Mouse (Mus musculus) spleen, adult 2 months (tissue): ENCODE data around the gene Myo6. TPM values are rescaled to one million over a fixed set of nuclear protein-coding genes. Genes with fewer than 3 reads are reported as not detected.

Source experiments
- DNase-seq, 2 experiments: peaks; one replicate each; pipeline versions ENCODE4 v3.0.0 to v3.0.0-alpha.2; 2012 to 2021; ENCODE audit warnings: low spot score in 2 of 2, low read depth in 1 of 2
- H3K27ac ChIP-seq: fragments of 200-500 bp; 2 replicates; pipeline ENCODE4 v1.5.1; 2012; ENCODE audit warnings: low read length, inconsistent platforms; ENCODE audit not compliant: insufficient read depth
- H3K27me3 ChIP-seq: fragments of 200-500 bp; 2 replicates; pipeline ENCODE4 v1.6.1; 2012; ENCODE audit warnings: mild to moderate bottlenecking, moderate library complexity, low read length, inconsistent platforms; ENCODE audit not compliant: control insufficient read depth, insufficient read depth
- H3K36me3 ChIP-seq: fragments of 200-500 bp; 2 replicates; pipeline ENCODE4 v1.6.1; 2012; ENCODE audit warnings: mild to moderate bottlenecking, low read length, inconsistent platforms; ENCODE audit not compliant: control insufficient read depth, insufficient read depth
- H3K4me1 ChIP-seq: fragments of 200-500 bp; 2 replicates; pipeline ENCODE4 v1.6.1; 2011; ENCODE audit warnings: inconsistent platforms; ENCODE audit not compliant: control insufficient read depth, insufficient read depth, insufficient read length
- H3K4me3 ChIP-seq: fragments of 200-500 bp; 2 replicates; pipeline ENCODE4 v1.5.1; 2011; ENCODE audit warnings: mild to moderate bottlenecking, inconsistent platforms; ENCODE audit not compliant: insufficient read depth, insufficient read length; ENCODE audit errors: extremely low read depth
- CTCF ChIP-seq: fragments of 200-500 bp; IDR thresholded peaks from 2 replicates; pipeline ENCODE4 v1.5.1; 2011; ENCODE audit warnings: mild to moderate bottlenecking, inconsistent platforms; ENCODE audit not compliant: insufficient read depth, insufficient read length, insufficient replicate concordance; ENCODE audit errors: extremely low read depth
- POLR2A ChIP-seq: fragments of 200-500 bp; IDR thresholded peaks from 2 replicates; pipeline ENCODE4 v1.6.1; 2011; ENCODE audit warnings: low read depth, low read length, inconsistent platforms
- WGBS: fragments of 180-500 bp; shearing (Covaris S2); methylation state at CpG from one replicate; pipeline ENCODE4 v1.1.7; 2018; 5-methylcytosine and 5-hydroxymethylcytosine counted together
- polyA plus RNA-seq: library from polyadenylated mRNA; depleted of rRNA; stranded (reverse); fragments of >200 nt; gene quantifications from 2 replicates; pipeline ENCODE4 v1.2.3, GENCODE M21; 2012

Myo6 gene
- polyA plus RNA-seq, 1 experiment, result 3.5 TPM

DNA sequence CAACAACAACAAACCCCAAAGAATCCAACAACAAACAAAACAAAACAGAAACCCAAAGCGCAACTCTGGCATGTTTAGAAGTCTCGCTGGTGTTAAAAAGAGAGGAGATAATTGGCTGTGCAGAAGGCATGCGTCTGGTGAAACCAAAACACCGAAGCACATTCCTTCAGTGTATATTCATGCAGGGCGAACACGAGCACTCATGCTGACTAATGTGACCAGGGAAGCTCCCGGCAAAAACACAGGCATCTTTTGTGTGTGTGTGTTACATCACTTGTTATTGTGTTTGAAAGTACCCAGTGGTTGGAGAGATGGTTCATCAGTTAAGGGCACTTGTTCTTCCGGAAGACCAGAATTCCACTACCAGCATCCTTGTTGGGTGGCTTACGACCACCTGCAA, 4.7 kb downstream of the Myo6 start:
- no peaks in the 10 kb centered on the region for H3K27me3 ChIP-seq
- no peak for DNase-seq
- H3K4me1 ChIP-seq, result no peaks in the 10 kb centered on the region; the same call in 1 of the 2 replicates
- TF ChIP-seq POLR2A (no peak), CTCF (no peak)
- no peak overlapping the region for H3K27ac ChIP-seq
- H3K4me3 ChIP-seq, result no peak overlapping the region
- no peaks in the 10 kb centered on the region for H3K36me3 ChIP-seq
- WGBS, result 92% methylated on average over 9 of the region's 9 CpGs

GRCm38 (mm10) chr9:80171241-80171640, 6.4 kb downstream of the Myo6 start:
- DNase-seq, result no peak
- Histone ChIP-seq H3K4me3 (no peak overlapping the region), H3K27me3 (no peaks in the 10 kb centered on the region), H3K36me3 (no peaks in the 10 kb centered on the region), H3K4me1 (no peaks in the 10 kb centered on the region), H3K27ac (no peak overlapping the region)
- TF ChIP-seq CTCF (no peak), POLR2A (no peak)

DNA sequence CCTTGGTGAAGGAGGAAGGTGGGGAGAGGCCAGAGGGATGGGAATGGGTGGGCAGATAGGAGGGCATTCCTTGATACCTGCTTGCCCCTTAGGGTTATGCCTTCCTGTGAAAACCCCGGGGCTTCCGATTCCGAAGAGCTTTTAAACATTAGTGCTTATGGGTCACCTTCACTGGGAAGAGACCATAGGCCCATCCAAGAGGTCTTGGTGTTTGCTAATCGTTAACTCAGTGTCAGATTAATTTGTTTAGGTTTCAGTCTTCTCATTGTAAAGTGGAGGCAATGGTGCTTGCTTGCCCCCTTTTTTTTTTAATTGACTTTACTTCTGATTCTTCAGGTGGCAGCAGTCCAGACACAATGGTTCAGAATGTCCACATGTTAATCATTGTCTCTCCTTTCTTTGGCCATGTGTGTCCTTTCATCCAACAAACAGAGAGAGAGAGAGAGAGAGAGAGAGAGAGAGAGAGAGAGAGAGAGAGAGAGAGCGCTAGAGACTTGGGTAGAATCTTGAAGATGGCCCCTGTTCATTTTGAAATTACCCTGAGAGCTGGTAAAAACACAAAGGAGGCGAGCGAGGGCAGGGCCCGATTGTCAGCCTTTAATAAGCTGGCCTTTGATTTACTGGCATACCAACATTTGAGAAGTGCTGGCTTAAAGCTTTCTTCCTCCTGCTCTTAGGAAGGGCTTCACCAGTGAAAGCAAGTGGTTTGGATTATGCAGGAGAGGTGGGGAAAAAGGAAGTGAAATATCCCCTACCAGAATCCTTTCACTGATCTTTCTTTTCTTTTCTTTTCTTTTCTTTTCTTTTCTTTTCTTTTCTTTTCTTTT, 7.8 kb downstream of the Myo6 start:
- H3K4me3 ChIP-seq, result no peak overlapping the region
- no peaks in the 10 kb centered on the region for H3K4me1 ChIP-seq
- no peaks in the 10 kb centered on the region for H3K36me3 ChIP-seq
- no peak for DNase-seq
- 85% methylated on average over 8 of the region's 8 CpGs for WGBS
- no peak overlapping the region for H3K27ac ChIP-seq
- no peaks in the 10 kb centered on the region for H3K27me3 ChIP-seq
- TF ChIP-seq POLR2A (no peak), CTCF (no peak)

GRCm38 (mm10) chr9:80173629-80174028, 8.8 kb downstream of the Myo6 start:
- H3K36me3 ChIP-seq, result no peaks in the 10 kb centered on the region
- no peak overlapping the region for H3K4me3 ChIP-seq
- no peak for DNase-seq
- no peaks in the 10 kb centered on the region for H3K27me3 ChIP-seq
- TF ChIP-seq POLR2A (no peak), CTCF (no peak)
- WGBS, result 78% methylated on average over 9 of the region's 9 CpGs
- no peaks in the 10 kb centered on the region for H3K4me1 ChIP-seq
- H3K27ac ChIP-seq, result no peak overlapping the region

- no peak for DNase-seq
- TF ChIP-seq CTCF (no peak), POLR2A (no peak)
- H3K4me1 ChIP-seq, result no peaks in the 10 kb centered on the region
- H3K4me3 ChIP-seq, result no peak overlapping the region
- no peaks in the 10 kb centered on the region for H3K36me3 ChIP-seq
- H3K27me3 ChIP-seq, result no peaks in the 10 kb centered on the region
- H3K27ac ChIP-seq, result no peak overlapping the region
- 89% methylated on average over 13 of the region's 13 CpGs for WGBS
These were observed 12.1 kb downstream of the Myo6 start for GRCm38 (mm10) chr9:80176696-80177478.

- WGBS, result 94% methylated on average over 2 of the region's 2 CpGs
- no peaks in the 10 kb centered on the region for H3K36me3 ChIP-seq
- no peaks in the 10 kb centered on the region for H3K4me1 ChIP-seq
- H3K4me3 ChIP-seq, result no peak overlapping the region
- no peak for DNase-seq
- no peaks in the 10 kb centered on the region for H3K27me3 ChIP-seq
- TF ChIP-seq CTCF, result no peak
- TF ChIP-seq POLR2A, result no peak
- no peak overlapping the region for H3K27ac ChIP-seq
These were observed 13.8 kb downstream of the Myo6 start for GRCm38 (mm10) chr9:80178670-80179069.

DNA sequence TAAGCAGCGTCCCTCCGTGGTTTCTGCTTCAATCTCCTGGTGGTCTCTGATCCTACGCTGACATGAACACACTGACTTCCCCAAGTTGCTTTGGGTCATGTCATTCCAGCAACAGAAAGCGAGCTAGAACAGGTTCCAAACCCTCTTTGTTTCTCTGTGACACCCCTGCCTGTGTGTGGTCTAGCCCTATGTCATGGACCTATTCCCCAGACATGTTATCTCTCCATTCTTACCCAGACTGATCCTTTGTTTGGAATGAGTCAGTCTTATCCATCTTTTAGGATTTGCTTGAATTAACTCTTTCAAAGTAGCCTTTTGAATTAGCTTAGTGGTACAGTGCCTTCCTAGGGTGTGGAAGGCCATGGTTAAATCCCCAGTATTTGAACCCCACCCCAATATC, 14.9 kb downstream of the Myo6 start:
- no peak for TF ChIP-seq POLR2A
- TF ChIP-seq CTCF, result no peak
- Histone ChIP-seq H3K4me3 (no peak overlapping the region), H3K27ac (no peak overlapping the region), H3K4me1 (no peaks in the 10 kb centered on the region), H3K36me3 (no peaks in the 10 kb centered on the region), H3K27me3 (no peaks in the 10 kb centered on the region)
- DNase-seq, result no peak
- WGBS, result 79% methylated on average over 4 of the region's 4 CpGs
